Mouse (Mus musculus) liver, embryonic 14.5 days (tissue): ENCODE results near the gene Itpr1.

Experiments used
- CTCF ChIP-seq: IDR thresholded peaks from 2 replicates; pipeline ENCODE4 v1.5.1; 2016; ENCODE audit warnings: antibody characterized with exemption, low read depth, control low read depth
- EP300 ChIP-seq: IDR thresholded peaks from 2 replicates; pipeline ENCODE4 v1.6.1; 2016; ENCODE audit warnings: antibody characterized with exemption, low read depth

DNA sequence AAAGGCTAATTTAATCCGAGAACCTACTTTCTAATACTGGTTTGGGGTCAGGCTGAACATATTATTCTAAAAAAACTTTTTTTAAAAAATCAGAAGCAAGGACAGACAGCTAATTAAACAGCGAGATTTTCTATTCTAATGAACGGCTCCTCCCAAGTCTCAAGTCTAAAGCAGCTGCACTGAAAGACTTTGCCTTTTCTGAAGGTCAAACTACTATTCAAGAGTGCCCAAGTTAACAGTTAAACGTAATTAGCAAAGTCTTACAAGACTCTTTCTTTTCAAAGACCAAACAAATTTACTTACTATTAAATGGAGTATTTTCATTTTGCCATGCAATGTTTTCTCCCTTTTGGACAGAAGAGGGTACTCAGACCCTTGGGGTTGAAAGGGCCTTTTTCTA lies 6.8 kb upstream of the Itpr1 start:
- TF ChIP-seq EP300 (no peak), CTCF (no peak)
